11 mouse cellular contexts compared by ENCODE assay signal in the genomic region with DNA sequence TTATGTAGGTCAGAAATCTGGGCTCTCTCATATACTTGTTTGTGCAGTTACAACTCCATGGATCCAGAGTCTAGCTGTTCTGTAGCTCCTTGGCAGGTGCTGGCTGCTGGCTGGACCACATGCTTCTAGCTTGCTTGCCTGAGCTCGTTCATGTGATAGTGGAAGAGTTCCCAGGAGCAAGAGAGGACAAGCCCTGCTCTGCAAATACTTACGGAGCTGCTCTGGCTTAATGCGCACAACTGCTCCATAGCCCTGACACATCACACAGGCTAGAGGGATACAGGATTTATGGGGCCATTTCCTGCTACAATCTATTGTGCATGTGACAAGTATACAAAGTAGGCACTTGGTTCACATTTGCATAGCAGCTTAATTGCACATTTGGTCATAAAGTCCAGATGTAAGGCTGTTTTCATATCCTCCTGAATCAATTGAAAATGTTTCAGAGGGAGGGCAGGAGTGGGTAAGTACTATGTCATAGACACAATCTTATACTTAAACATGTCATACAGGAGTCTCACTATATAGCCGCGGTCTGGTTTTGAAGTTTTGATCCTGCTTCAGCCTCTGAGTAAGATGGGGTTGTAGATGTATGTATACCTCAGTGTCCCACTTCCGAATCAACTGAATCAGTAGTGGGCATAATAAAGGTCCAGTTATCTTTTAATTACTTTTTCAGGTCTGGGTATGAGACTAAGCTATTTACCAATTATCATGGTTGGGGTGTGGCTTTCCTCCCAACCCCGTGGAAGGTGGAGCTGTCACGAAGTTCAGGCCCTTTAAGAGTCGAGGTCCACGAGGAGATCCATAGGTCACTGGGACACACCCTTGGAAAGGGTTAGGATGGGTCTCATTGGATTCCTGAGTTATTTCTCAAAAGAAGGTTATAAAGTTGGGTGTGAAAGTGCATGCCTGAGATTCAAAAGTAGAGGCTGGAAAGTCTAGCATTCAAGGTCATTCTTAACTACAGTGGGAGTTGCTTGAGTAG.
A peak's percentile ranks its signal among the peaks of the same experiment; 100 is the strongest.
DNase-seq lines count a peak whose midpoint lies in the region; ATAC-seq and TF ChIP-seq lines count a peak whose summit lies in the region.
"Had no signal": no experiment of that assay in that cellular context is flagged by ENCODE, and none has a peak within 500 bp of the region (broad histone marks: within the 10 kb centered on the region; RNA-seq: fewer than 3 reads in every experiment).

No protein-coding gene starts in this region.

- H3K4me2 ChIP-seq in limb, embryonic 14.5 days (replicated peaks; ENCODE audit: low read depth, low read length, severe bottlenecking) = no peak overlapping the region
- H3K4me2 ChIP-seq: liver, embryonic 15.5 days had no signal

- no peak for ATAC-seq in limb, embryonic 14.5 days (ENCODE audit: low FRiP score, low read depth)

- TF ChIP-seq POLR2A in limb, embryonic 14.5 days (IDR thresholded peaks at IDR 0.05; ENCODE audit: borderline replicate concordance, extremely low read depth, insufficient read depth, insufficient read length) = no peak

- peak; percentile 11 for DNase-seq in limb, embryonic 14.5 days (ENCODE audit: low spot score)
- no peak for DNase-seq in limb, embryonic 10.5 days (ENCODE audit: low spot score)
- DNase-seq in gastrocnemius, adult 18-20 months (ENCODE audit: low spot score) = peak; percentile 82
- DNase-seq in heart, adult 9 months (ENCODE audit: low spot score in 2 of 2) = peak; percentile 48 to 50
- peak; percentile 90 for DNase-seq in skeletal muscle tissue, adult 2 months (ENCODE audit: low read depth, low spot score)
- DNase-seq in adrenal gland, postnatal 4 days (ENCODE audit: low spot score in 2 of 2) = no peak
- DNase-seq in spleen, postnatal 14 days (ENCODE audit: low spot score in 2 of 2) = no peak
- DNase-seq: retina, postnatal 1 day; thymus, postnatal 25 days had no signal

- H3K4me1 ChIP-seq in limb, embryonic 14.5 days (ENCODE audit: control insufficient read depth, insufficient read depth, low read length) = no peaks in the 10 kb centered on the region
- H3K4me1 ChIP-seq in limb, embryonic 10.5 days = peaks cover 4% of the 10 kb centered on the region
- H3K4me1 ChIP-seq: liver, embryonic 15.5 days had no signal

- no peak overlapping the region for H3K4me3 ChIP-seq in limb, embryonic 14.5 days (replicated peaks; ENCODE audit: low read length)
- H3K4me3 ChIP-seq in limb, embryonic 10.5 days = no peak overlapping the region
- H3K4me3 ChIP-seq: liver, embryonic 15.5 days had no signal

- no peak overlapping the region for H3K9ac ChIP-seq in limb, embryonic 14.5 days (ENCODE audit: low read depth, low read length, severe bottlenecking)
- H3K9ac ChIP-seq: liver, embryonic 15.5 days had no signal

- H3K27me3 ChIP-seq in limb, embryonic 14.5 days (ENCODE audit: control insufficient read depth, insufficient read depth, low read length) = no peaks in the 10 kb centered on the region
- no peaks in the 10 kb centered on the region for H3K27me3 ChIP-seq in limb, embryonic 10.5 days (ENCODE audit: low read depth, poor library complexity, severe bottlenecking)
- H3K27me3 ChIP-seq: liver, embryonic 15.5 days had no signal

- WGBS in limb, embryonic 14.5 days = 78% methylated on average over 10 of the region's 10 CpGs
- WGBS in limb, embryonic 10.5 days = 89% methylated on average over 10 of the region's 10 CpGs

- H3K36me3 ChIP-seq in limb, embryonic 14.5 days (ENCODE audit: control insufficient read depth, insufficient read depth, low read length) = no peaks in the 10 kb centered on the region
- no peaks in the 10 kb centered on the region for H3K36me3 ChIP-seq in limb, embryonic 10.5 days
- H3K36me3 ChIP-seq: liver, embryonic 15.5 days had no signal

- no peaks in the 10 kb centered on the region for H3K9me3 ChIP-seq in limb, embryonic 14.5 days (ENCODE audit: control insufficient read depth, low read length)
- H3K9me3 ChIP-seq in limb, embryonic 10.5 days (replicated peaks) = no peaks in the 10 kb centered on the region
- H3K9me3 ChIP-seq: liver, embryonic 15.5 days had no signal

- no peak overlapping the region for H3K27ac ChIP-seq in limb, embryonic 14.5 days (replicated peaks; ENCODE audit: low read depth, low read length)
- no peak overlapping the region for H3K27ac ChIP-seq in limb, embryonic 10.5 days
- H3K27ac ChIP-seq: liver, embryonic 15.5 days; macrophage had no signal

Comparison
In these comparisons a context has a peak if more than half of its experiments do, and no peak if none do; other contexts are left out.
1. DNase-seq: peak in limb, embryonic 14.5 days (single experiment), gastrocnemius, adult 18-20 months (single experiment), heart, adult 9 months (2 of 2) and skeletal muscle tissue, adult 2 months (single experiment); none in limb, embryonic 10.5 days (single experiment), adrenal gland, postnatal 4 days (0 of 2) and spleen, postnatal 14 days (0 of 2).